Mouse (Mus musculus) ES-E14 (cell line): ENCODE measurements around the gene Birc5.
"Not testable (repeated sequence)": the region's sequence is repeated elsewhere in the genome, so short reads cannot be mapped to it uniquely, and the experiment has no call there.

Experiments
- CHD2 ChIP-seq: IDR thresholded peaks from 2 replicates; pipeline ENCODE4 v1.6.1; 2014; ENCODE audit warnings: mild to moderate bottlenecking, low read depth, low read length, inconsistent platforms
- HCFC1 ChIP-seq: IDR thresholded peaks from 2 replicates; pipeline ENCODE4 v1.6.1; 2012; ENCODE audit warnings: low read length, inconsistent platforms, borderline replicate concordance; ENCODE audit not compliant: insufficient read depth
- ZC3H11A ChIP-seq: IDR thresholded peaks from 2 replicates; pipeline ENCODE4 v1.6.1; 2012; ENCODE audit warnings: low read depth, mild to moderate bottlenecking, inconsistent platforms, low read length, borderline replicate concordance

- TF ChIP-seq CHD2, ZC3H11A, HCFC1: not testable (repeated sequence)
These were observed 33.2 kb upstream of the Birc5 start for GRCm38 (mm10) chr11:117815850-117816249.
